Mouse (Mus musculus) neural tube, embryonic 15.5 days (tissue): ENCODE measurements around the gene Olfr545. TPM values are rescaled to one million over a fixed set of nuclear protein-coding genes. Genes with fewer than 3 reads are reported as not detected.

Experiments used
- ATAC-seq: fragments of 200-750 bp; cut with Nextera tagmentation; 2 replicates; pipeline ENCODE4 v1.8.0; 2017; ENCODE audit warnings: mild to moderate bottlenecking, moderate TSS enrichment, moderate library complexity; ENCODE audit not compliant: low FRiP score
- H3K27ac ChIP-seq: fragments of 300-500 bp; sonication (generic); replicated peaks from 2 replicates; pipeline ENCODE4 v1.5.1; 2015; ENCODE audit warnings: mild to moderate bottlenecking, inconsistent platforms
- H3K27me3 ChIP-seq: fragments of 300-500 bp; sonication (generic); replicated peaks from 2 replicates; pipeline ENCODE4 v1.6.1; 2015; ENCODE audit warnings: inconsistent platforms
- H3K36me3 ChIP-seq: fragments of 300-500 bp; sonication (generic); 2 replicates; pipeline ENCODE4 v1.6.1; 2015; ENCODE audit warnings: inconsistent platforms
- H3K4me1 ChIP-seq: fragments of 300-500 bp; sonication (generic); 2 replicates; pipeline ENCODE4 v1.6.1; 2015; ENCODE audit warnings: inconsistent platforms
- H3K4me2 ChIP-seq: fragments of 300-500 bp; sonication (generic); 2 replicates; pipeline ENCODE4 v1.6.1; 2015; ENCODE audit warnings: inconsistent platforms, mild to moderate bottlenecking, moderate library complexity
- H3K4me3 ChIP-seq: fragments of 300-500 bp; sonication (generic); replicated peaks from 2 replicates; pipeline ENCODE4 v1.5.1; 2015; ENCODE audit warnings: mild to moderate bottlenecking, inconsistent platforms
- H3K9ac ChIP-seq: fragments of 300-500 bp; sonication (generic); replicated peaks from 2 replicates; pipeline ENCODE4 v1.6.1; 2015; ENCODE audit warnings: mild to moderate bottlenecking, inconsistent platforms
- H3K9me3 ChIP-seq: fragments of 300-500 bp; sonication (generic); replicated peaks from 2 replicates; pipeline ENCODE4 v1.6.1; 2016; ENCODE audit warnings: inconsistent platforms
- WGBS: fragments of 180-500 bp; shearing (Covaris S2); methylation state at CpG from one replicate; pipeline ENCODE4 v1.1.7; 2015; ENCODE audit warnings: mixed read lengths; 5-methylcytosine and 5-hydroxymethylcytosine counted together
- polyA plus RNA-seq: library from polyadenylated mRNA; unstranded; fragments of >200 nt; fragmentation: Nextera tagmentation; extraction: Ambion mirVana; gene quantifications from 2 replicates; pipeline ENCODE4 v1.2.1, GENCODE M21; 2015

The Olfr545 gene
- polyA plus RNA-seq, 1 experiment from 2014 or later, result 0.41 TPM

- Histone ChIP-seq H3K36me3 (no peaks in the 10 kb centered on the region), H3K27ac (no peak overlapping the region), H3K27me3 (no peaks in the 10 kb centered on the region), H3K4me1 (no peaks in the 10 kb centered on the region), H3K4me3 (no peak overlapping the region), H3K4me2 (no peak overlapping the region), H3K9ac (no peak overlapping the region), H3K9me3 (no peaks in the 10 kb centered on the region)
- ATAC-seq, result no peak
- 87% methylated on average over 4 of the region's 4 CpGs for WGBS
Observed at GRCm38 (mm10) chr7:102478425-102478824, 20.9 kb downstream of the Olfr545 start.

GRCm38 (mm10) chr7:102477377-102477776 is 22.0 kb downstream of the Olfr545 start:
- ATAC-seq, result no peak
- WGBS, result 80% methylated on average over 11 of the region's 11 CpGs
- no peaks in the 10 kb centered on the region for H3K9me3 ChIP-seq

GRCm38 (mm10) chr7:102476601-102477000 is 22.8 kb downstream of the Olfr545 start:
- Histone ChIP-seq H3K9me3 (no peaks in the 10 kb centered on the region), H3K9ac (no peak overlapping the region), H3K27ac (no peak overlapping the region), H3K4me1 (no peaks in the 10 kb centered on the region), H3K4me3 (no peak overlapping the region), H3K4me2 (no peak overlapping the region), H3K36me3 (no peaks in the 10 kb centered on the region), H3K27me3 (no peaks in the 10 kb centered on the region)
- over 99% methylated on average over 5 of the region's 5 CpGs for WGBS
- no peak for ATAC-seq

More at GRCm38 (mm10) chr7:102477377-102477776, 22.0 kb downstream of the Olfr545 start:
- Histone ChIP-seq H3K27ac (no peak overlapping the region), H3K4me3 (no peak overlapping the region), H3K4me1 (no peaks in the 10 kb centered on the region), H3K36me3 (no peaks in the 10 kb centered on the region), H3K27me3 (no peaks in the 10 kb centered on the region), H3K9ac (no peak overlapping the region), H3K4me2 (no peak overlapping the region)

GRCm38 (mm10) chr7:102472675-102473074 is 26.7 kb downstream of the Olfr545 start:
- H3K9me3 ChIP-seq, result no peaks in the 10 kb centered on the region
- no peaks in the 10 kb centered on the region for H3K27me3 ChIP-seq
- no peak overlapping the region for H3K4me3 ChIP-seq
- ATAC-seq, result no peak
- H3K4me2 ChIP-seq, result no peak overlapping the region
- no peaks in the 10 kb centered on the region for H3K4me1 ChIP-seq
- no peak overlapping the region for H3K27ac ChIP-seq
- peaks cover 18% of the 10 kb centered on the region for H3K36me3 ChIP-seq
- no peak overlapping the region for H3K9ac ChIP-seq
- WGBS, result 68% methylated on average over 5 of the region's 5 CpGs

- Histone ChIP-seq H3K4me3 (no peak overlapping the region), H3K4me1 (no peaks in the 10 kb centered on the region), H3K9ac (no peak overlapping the region), H3K4me2 (no peak overlapping the region), H3K36me3 (peaks cover 55% of the 10 kb centered on the region), H3K27me3 (no peaks in the 10 kb centered on the region), H3K9me3 (no peaks in the 10 kb centered on the region), H3K27ac (no peak overlapping the region)
- ATAC-seq, result no peak
- 89% methylated on average over 8 of the region's 8 CpGs for WGBS
Observed at GRCm38 (mm10) chr7:102467566-102467965, 31.8 kb downstream of the Olfr545 start.

GRCm38 (mm10) chr7:102458618-102459380 is 40.6 kb downstream of the Olfr545 start:
- H3K9me3 ChIP-seq, result no peaks in the 10 kb centered on the region
- WGBS, result 85% methylated on average over 5 of the region's 5 CpGs
- no peak for ATAC-seq
- no peak overlapping the region for H3K4me2 ChIP-seq
- H3K27me3 ChIP-seq, result no peaks in the 10 kb centered on the region
- H3K9ac ChIP-seq, result no peak overlapping the region
- no peak overlapping the region for H3K27ac ChIP-seq
- peaks cover 80% of the 10 kb centered on the region for H3K36me3 ChIP-seq
- H3K4me1 ChIP-seq, result no peaks in the 10 kb centered on the region
- no peak overlapping the region for H3K4me3 ChIP-seq

- Histone ChIP-seq H3K36me3 (peaks cover 34% of the 10 kb centered on the region), H3K27me3 (no peaks in the 10 kb centered on the region), H3K9ac (no peak overlapping the region), H3K27ac (no peak overlapping the region), H3K4me2 (no peak overlapping the region), H3K4me3 (no peak overlapping the region), H3K9me3 (no peaks in the 10 kb centered on the region), H3K4me1 (peaks cover 20% of the 10 kb centered on the region)
- no peak for ATAC-seq
- WGBS, result 97% methylated on average over 9 of the region's 9 CpGs
Observed at GRCm38 (mm10) chr7:102446438-102446837, 52.9 kb downstream of the Olfr545 start.

GRCm38 (mm10) chr7:102444301-102444700 is 55.1 kb downstream of the Olfr545 start:
- Histone ChIP-seq H3K4me3 (no peak overlapping the region), H3K9me3 (no peaks in the 10 kb centered on the region), H3K27ac (no peak overlapping the region), H3K36me3 (peaks cover 21% of the 10 kb centered on the region), H3K9ac (no peak overlapping the region), H3K27me3 (peaks cover 2% of the 10 kb centered on the region; the same call in 1 of the 2 replicates), H3K4me1 (peaks cover 24% of the 10 kb centered on the region), H3K4me2 (no peak overlapping the region)
- no peak for ATAC-seq
- 93% methylated on average over 2 of the region's 2 CpGs for whole genome bisulfite sequencing

- Histone ChIP-seq H3K9me3 (no peaks in the 10 kb centered on the region), H3K9ac (peak overlapping the region; percentile 69), H3K27ac (no peak overlapping the region), H3K27me3 (peaks cover 2% of the 10 kb centered on the region; the same call in 1 of the 2 replicates), H3K4me1 (peaks cover 24% of the 10 kb centered on the region), H3K36me3 (peaks cover 12% of the 10 kb centered on the region), H3K4me2 (peak overlapping the region; percentile 60), H3K4me3 (peak overlapping the region; percentile 79)
- WGBS, result under 1% methylated on average over 4 of the region's 4 CpGs
- ATAC-seq, result no peak
Observed at GRCm38 (mm10) chr7:102442432-102442831, 56.9 kb downstream of the Olfr545 start.

GRCm38 (mm10) chr7:102441657-102442391 is 57.5 kb downstream of the Olfr545 start, which contains the start of gene Rrm1:
Rrm1 (plus strand) TSS chr7:102441695.
- Histone ChIP-seq H3K27me3 (peaks cover 2% of the 10 kb centered on the region; the same call in 1 of the 2 replicates), H3K27ac (peak within 1 kb of the TSS; percentile 72), H3K4me3 (peak within 1 kb of the TSS; percentile 79), H3K9me3 (no peaks in the 10 kb centered on the region), H3K4me2 (peak within 1 kb of the TSS; percentile 60), H3K36me3 (peaks cover 7% of the 10 kb centered on the region), H3K4me1 (peaks cover 24% of the 10 kb centered on the region), H3K9ac (peak within 1 kb of the TSS; percentile 69)
- under 1% methylated on average over 56 of the region's 56 CpGs for WGBS
- peak; percentile 100 for ATAC-seq
